Mouse (Mus musculus): Measurements from ENCODE around the gene Gm37240. TPM values are rescaled to one million over a fixed set of nuclear protein-coding genes. Genes with fewer than 3 reads are reported as not detected.

The Gm37240 gene
- total RNA-seq, 1 experiment: 1.2 TPM

DNA sequence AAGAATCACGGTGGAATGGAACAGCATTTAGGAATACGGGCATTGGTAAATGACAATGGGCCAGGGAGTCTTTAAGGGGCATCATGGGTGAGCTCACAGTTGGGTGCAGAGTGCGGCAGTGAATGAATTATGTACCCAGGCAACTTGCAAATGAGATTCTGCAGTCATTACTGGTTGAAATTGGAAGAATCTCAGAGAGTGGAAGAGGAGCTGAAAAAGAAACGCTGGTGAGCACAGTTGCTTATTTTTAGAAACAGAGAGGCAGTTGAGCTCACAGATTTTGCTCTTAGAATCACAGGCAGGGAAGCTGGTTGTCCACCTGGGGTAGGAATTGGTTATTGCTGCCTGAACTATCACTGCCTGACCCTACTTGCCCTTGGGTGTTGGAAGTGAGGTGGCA is 776.6 kb downstream of the Gm37240 start:
- H3K4me1 ChIP-seq (ENCODE audit: control insufficient read depth in 2 of 2, insufficient read depth in 2 of 2, low read length in 2 of 2, poor library complexity in 1 of 2): no peaks in the 10 kb centered on the region
- TF ChIP-seq MAFK (IDR thresholded peaks at IDR 0.05; ENCODE audit: insufficient read depth, low read depth, low read length) (no peak), CHD2 (IDR thresholded peaks at IDR 0.05; ENCODE audit: low read depth, low read length) (no peak), ZC3H11A (IDR thresholded peaks at IDR 0.05; ENCODE audit: borderline replicate concordance, low read depth, low read length) (no peak), ZNF384 (IDR thresholded peaks at IDR 0.05; ENCODE audit: low read depth, low read length) (no peak), HCFC1 (IDR thresholded peaks at IDR 0.05; ENCODE audit: borderline replicate concordance, insufficient read depth, low read length) (no peak)
- H3K9ac ChIP-seq (ENCODE audit: insufficient read depth, low read depth, low read length, poor library complexity, severe bottlenecking): no peak overlapping the region
- no peak for DNase-seq (ENCODE audit: low read depth, low spot score)
- H3K4me3 ChIP-seq (ENCODE audit: insufficient read depth in 1 of 2, low read depth in 1 of 2, low read length in 2 of 2, poor library complexity in 1 of 2, severe bottlenecking in 1 of 2): no peak overlapping the region
- in situ Hi-C loops (cut with MboI; ENCODE audit: low sequenced_read_pairs in 2 of 2, unreplicated experiment in 2 of 2): no loop called here
- no peaks in the 10 kb centered on the region for H3K9me3 ChIP-seq (ENCODE audit: control insufficient read depth, insufficient read depth, low read depth, low read length)
- H3K36me3 ChIP-seq (ENCODE audit: control insufficient read depth, insufficient read depth, low read length, poor library complexity, severe bottlenecking): no peaks in the 10 kb centered on the region
- H3K27ac ChIP-seq (ENCODE audit: insufficient read depth, low read depth, low read length, poor library complexity, severe bottlenecking): no peak overlapping the region

- Histone ChIP-seq H3K9me3 (ENCODE audit: control insufficient read depth, insufficient read depth, low read depth, low read length) (no peaks in the 10 kb centered on the region), H3K27ac (ENCODE audit: insufficient read depth, low read depth, low read length, poor library complexity, severe bottlenecking) (no peak overlapping the region), H3K9ac (ENCODE audit: insufficient read depth, low read depth, low read length, poor library complexity, severe bottlenecking) (no peak overlapping the region), H3K36me3 (ENCODE audit: control insufficient read depth, insufficient read depth, low read length, poor library complexity, severe bottlenecking) (no peaks in the 10 kb centered on the region), H3K4me1 (ENCODE audit: control insufficient read depth in 2 of 2, insufficient read depth in 2 of 2, low read length in 2 of 2, poor library complexity in 1 of 2) (no peaks in the 10 kb centered on the region), H3K4me3 (ENCODE audit: insufficient read depth in 1 of 2, low read depth in 1 of 2, low read length in 2 of 2, poor library complexity in 1 of 2, severe bottlenecking in 1 of 2) (no peak overlapping the region)
- in situ Hi-C loops (cut with MboI; ENCODE audit: low sequenced_read_pairs in 2 of 2, unreplicated experiment in 2 of 2): no loop called here
- TF ChIP-seq HCFC1 (IDR thresholded peaks at IDR 0.05; ENCODE audit: borderline replicate concordance, insufficient read depth, low read length): no peak
- DNase-seq (ENCODE audit: low read depth, low spot score): no peak
These were observed 778.1 kb downstream of the Gm37240 start for GRCm38 (mm10) chr3:85109221-85109620.

DNA sequence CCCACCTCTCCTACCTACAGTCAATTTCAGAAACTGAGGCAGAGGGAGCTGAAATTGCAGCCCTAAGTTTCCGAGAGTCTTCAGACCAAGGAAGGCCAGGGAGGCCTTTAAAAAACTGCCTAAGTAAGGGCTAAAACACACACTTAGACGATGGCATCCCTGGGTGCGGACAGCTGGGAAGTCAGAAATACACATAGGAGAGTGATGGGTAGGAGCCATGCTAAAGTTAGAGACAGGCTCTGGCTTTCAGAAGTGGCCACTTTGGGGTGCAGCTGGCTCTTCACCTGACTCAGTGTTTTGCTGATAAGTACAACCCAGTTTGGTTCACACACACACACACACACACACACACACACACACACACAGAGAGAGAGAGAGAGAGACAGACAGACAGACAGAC is 778.9 kb downstream of the Gm37240 start:
- DNase-seq (ENCODE audit: low read depth, low spot score): no peak
- TF ChIP-seq ZC3H11A (IDR thresholded peaks at IDR 0.05; ENCODE audit: borderline replicate concordance, low read depth, low read length): no peak
- TF ChIP-seq HCFC1 (IDR thresholded peaks at IDR 0.05; ENCODE audit: borderline replicate concordance, insufficient read depth, low read length): no peak
- no peak for TF ChIP-seq CHD2 (IDR thresholded peaks at IDR 0.05; ENCODE audit: low read depth, low read length)
- TF ChIP-seq MAFK (IDR thresholded peaks at IDR 0.05; ENCODE audit: insufficient read depth, low read depth, low read length): no peak
- TF ChIP-seq ZNF384 (IDR thresholded peaks at IDR 0.05; ENCODE audit: low read depth, low read length): no peak
- Histone ChIP-seq H3K4me3 (ENCODE audit: insufficient read depth in 1 of 2, low read depth in 1 of 2, low read length in 2 of 2, poor library complexity in 1 of 2, severe bottlenecking in 1 of 2) (no peak overlapping the region), H3K9ac (ENCODE audit: insufficient read depth, low read depth, low read length, poor library complexity, severe bottlenecking) (no peak overlapping the region), H3K27ac (ENCODE audit: insufficient read depth, low read depth, low read length, poor library complexity, severe bottlenecking) (no peak overlapping the region), H3K4me1 (ENCODE audit: control insufficient read depth in 2 of 2, insufficient read depth in 2 of 2, low read length in 2 of 2, poor library complexity in 1 of 2) (no peaks in the 10 kb centered on the region), H3K36me3 (ENCODE audit: control insufficient read depth, insufficient read depth, low read length, poor library complexity, severe bottlenecking) (no peaks in the 10 kb centered on the region), H3K9me3 (ENCODE audit: control insufficient read depth, insufficient read depth, low read depth, low read length) (no peaks in the 10 kb centered on the region)
- in situ Hi-C loops (cut with MboI; ENCODE audit: low sequenced_read_pairs in 2 of 2, unreplicated experiment in 2 of 2): no loop called here

- Histone ChIP-seq H3K9ac (ENCODE audit: insufficient read depth, low read depth, low read length, poor library complexity, severe bottlenecking) (no peak overlapping the region), H3K4me1 (ENCODE audit: control insufficient read depth in 2 of 2, insufficient read depth in 2 of 2, low read length in 2 of 2, poor library complexity in 1 of 2) (no peaks in the 10 kb centered on the region), H3K36me3 (ENCODE audit: control insufficient read depth, insufficient read depth, low read length, poor library complexity, severe bottlenecking) (no peaks in the 10 kb centered on the region), H3K4me3 (ENCODE audit: insufficient read depth in 1 of 2, low read depth in 1 of 2, low read length in 2 of 2, poor library complexity in 1 of 2, severe bottlenecking in 1 of 2) (no peak overlapping the region), H3K9me3 (ENCODE audit: control insufficient read depth, insufficient read depth, low read depth, low read length) (no peaks in the 10 kb centered on the region), H3K27ac (ENCODE audit: insufficient read depth, low read depth, low read length, poor library complexity, severe bottlenecking) (no peak overlapping the region)
- no peak for DNase-seq (ENCODE audit: low read depth, low spot score)
- in situ Hi-C loops (cut with MboI; ENCODE audit: low sequenced_read_pairs in 2 of 2, unreplicated experiment in 2 of 2): no loop called here
- TF ChIP-seq ZC3H11A (IDR thresholded peaks at IDR 0.05; ENCODE audit: borderline replicate concordance, low read depth, low read length) (no peak), ZNF384 (IDR thresholded peaks at IDR 0.05; ENCODE audit: low read depth, low read length) (no peak), CHD2 (IDR thresholded peaks at IDR 0.05; ENCODE audit: low read depth, low read length) (no peak), MAFK (IDR thresholded peaks at IDR 0.05; ENCODE audit: insufficient read depth, low read depth, low read length) (no peak), HCFC1 (IDR thresholded peaks at IDR 0.05; ENCODE audit: borderline replicate concordance, insufficient read depth, low read length) (no peak)
These were observed 780.4 kb downstream of the Gm37240 start for GRCm38 (mm10) chr3:85106956-85107355.

DNA sequence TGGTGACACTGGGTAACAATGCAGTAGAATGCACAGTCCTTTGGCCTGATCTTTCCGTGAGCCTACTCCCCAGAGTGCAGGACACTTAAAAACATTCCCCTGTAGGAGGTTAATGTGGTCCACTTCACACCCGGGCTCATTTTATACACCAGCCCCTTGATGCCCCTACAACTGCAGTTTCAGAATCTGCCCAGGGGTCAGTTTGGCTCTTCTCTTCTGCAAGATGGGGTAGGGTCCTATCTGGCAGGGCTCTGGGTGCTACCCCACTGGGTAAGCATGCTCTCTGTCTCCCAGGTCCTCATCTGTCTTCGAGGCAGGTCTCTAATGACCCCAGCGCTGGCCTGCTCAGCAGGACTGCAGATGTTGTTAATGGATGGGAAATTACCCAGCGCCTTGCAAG is 783.0 kb downstream of the Gm37240 start:
- H3K4me3 ChIP-seq (ENCODE audit: insufficient read depth in 1 of 2, low read depth in 1 of 2, low read length in 2 of 2, poor library complexity in 1 of 2, severe bottlenecking in 1 of 2): no peak overlapping the region
- no peaks in the 10 kb centered on the region for H3K36me3 ChIP-seq (ENCODE audit: control insufficient read depth, insufficient read depth, low read length, poor library complexity, severe bottlenecking)
- H3K9ac ChIP-seq (ENCODE audit: insufficient read depth, low read depth, low read length, poor library complexity, severe bottlenecking): no peak overlapping the region
- no peaks in the 10 kb centered on the region for H3K4me1 ChIP-seq (ENCODE audit: control insufficient read depth in 2 of 2, insufficient read depth in 2 of 2, low read length in 2 of 2, poor library complexity in 1 of 2)
- no peak for DNase-seq (ENCODE audit: low read depth, low spot score)
- in situ Hi-C loops (cut with MboI; ENCODE audit: low sequenced_read_pairs in 2 of 2, unreplicated experiment in 2 of 2): no loop called here
- TF ChIP-seq MAFK (IDR thresholded peaks at IDR 0.05; ENCODE audit: insufficient read depth, low read depth, low read length): no peak
- no peak for TF ChIP-seq CHD2 (IDR thresholded peaks at IDR 0.05; ENCODE audit: low read depth, low read length)
- no peaks in the 10 kb centered on the region for H3K9me3 ChIP-seq (ENCODE audit: control insufficient read depth, insufficient read depth, low read depth, low read length)
- H3K27ac ChIP-seq (ENCODE audit: insufficient read depth, low read depth, low read length, poor library complexity, severe bottlenecking): no peak overlapping the region

Measured in ES-E14 (cell line).